Mouse (Mus musculus): ENCODE measurements at regions not wholly inside any gene's neighbourhood (a gene's known extent, or its start where the extent isn't known, plus 50 kb on each side); places are given as distances from the start of the nearest gene placed in this dataset.

DNA sequence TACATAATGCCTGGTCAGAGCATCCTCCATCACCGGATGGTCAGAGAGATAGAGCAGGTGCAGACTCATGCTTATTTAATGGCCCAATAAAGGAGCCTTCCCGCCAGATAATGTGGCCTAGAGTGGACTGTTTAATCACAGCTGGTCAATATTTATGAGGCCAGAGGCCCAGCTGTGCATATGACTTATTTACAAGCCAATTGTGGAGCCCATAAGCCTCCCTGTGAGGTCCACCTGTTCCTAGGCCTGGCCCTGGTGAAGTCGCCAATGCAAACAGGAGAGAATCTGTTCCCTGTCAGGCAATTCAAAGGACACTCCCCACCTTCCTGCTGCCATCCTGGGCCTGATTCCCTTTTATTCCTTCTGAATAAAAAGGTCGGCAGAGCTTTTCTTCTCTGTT, 155.4 kb upstream of the Prok2 start:
- ATAC-seq (replicated peaks; ENCODE audit: low FRiP score, low TSS enrichment, poor library complexity, severe bottlenecking): no peak

DNA sequence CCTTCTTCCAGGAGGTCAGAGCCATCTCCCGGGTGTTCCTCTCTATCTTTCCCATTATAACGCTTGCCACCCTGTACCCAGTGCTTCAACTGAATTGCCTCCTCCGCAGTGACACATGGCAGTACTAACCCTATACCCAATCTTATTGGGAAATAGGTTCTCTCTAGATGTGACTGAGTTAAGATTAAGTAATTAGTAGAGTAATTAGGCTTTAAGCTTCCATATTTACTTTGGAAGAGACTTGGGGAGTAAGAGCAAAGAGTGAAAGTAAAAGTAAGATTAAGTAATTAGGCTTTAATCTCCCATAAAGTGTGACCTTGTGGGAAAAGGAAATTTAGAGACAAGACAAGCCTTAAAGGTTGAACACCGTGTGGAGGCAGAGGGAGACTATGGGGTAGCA, 148.7 kb upstream of the Prok2 start:
- no peak for ATAC-seq (replicated peaks; ENCODE audit: low FRiP score, low TSS enrichment, poor library complexity, severe bottlenecking)

DNA sequence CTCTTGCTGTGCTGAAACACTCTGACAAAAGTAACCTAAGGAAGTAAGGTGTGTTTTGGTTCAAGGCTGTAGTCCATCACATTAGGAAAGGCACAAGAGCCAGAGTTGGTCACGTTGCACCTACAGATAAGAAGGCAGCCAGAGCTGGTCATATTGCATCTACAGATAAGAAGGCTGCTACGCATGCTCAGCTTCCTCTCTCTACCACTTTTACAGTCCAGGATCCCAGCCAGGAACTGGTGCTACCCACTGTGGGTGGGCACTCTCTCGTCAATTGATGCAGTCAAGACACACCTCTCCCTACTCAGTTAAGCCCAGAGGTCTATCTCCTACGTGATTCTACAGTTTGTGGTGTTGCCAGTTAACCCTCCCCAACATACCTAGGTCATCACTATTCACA, 147.8 kb upstream of the Prok2 start:
- peak; percentile 65 for ATAC-seq (replicated peaks; ENCODE audit: low FRiP score, low TSS enrichment, poor library complexity, severe bottlenecking)

DNA sequence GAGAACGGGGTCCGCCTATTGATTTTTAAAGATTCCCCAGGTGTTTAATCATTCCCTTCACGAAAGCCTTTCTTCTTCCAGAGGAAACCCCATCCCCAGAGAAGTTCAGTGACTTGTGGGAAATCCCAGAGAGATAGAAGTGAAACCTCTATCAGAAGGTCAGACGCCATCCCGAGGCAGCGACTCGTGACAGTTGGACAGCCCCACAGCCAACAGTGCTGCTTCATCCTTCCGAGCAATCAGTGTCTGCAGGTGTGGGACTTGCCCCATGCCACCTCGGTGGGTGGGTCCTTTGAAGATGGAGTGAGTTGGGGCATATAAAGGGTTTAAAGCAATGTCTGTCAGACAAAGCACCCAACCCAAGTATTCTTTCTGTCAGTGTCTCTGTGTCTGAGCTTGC, 139.9 kb upstream of the Prok2 start:
- ATAC-seq (replicated peaks; ENCODE audit: low FRiP score, low TSS enrichment, poor library complexity, severe bottlenecking): no peak

DNA sequence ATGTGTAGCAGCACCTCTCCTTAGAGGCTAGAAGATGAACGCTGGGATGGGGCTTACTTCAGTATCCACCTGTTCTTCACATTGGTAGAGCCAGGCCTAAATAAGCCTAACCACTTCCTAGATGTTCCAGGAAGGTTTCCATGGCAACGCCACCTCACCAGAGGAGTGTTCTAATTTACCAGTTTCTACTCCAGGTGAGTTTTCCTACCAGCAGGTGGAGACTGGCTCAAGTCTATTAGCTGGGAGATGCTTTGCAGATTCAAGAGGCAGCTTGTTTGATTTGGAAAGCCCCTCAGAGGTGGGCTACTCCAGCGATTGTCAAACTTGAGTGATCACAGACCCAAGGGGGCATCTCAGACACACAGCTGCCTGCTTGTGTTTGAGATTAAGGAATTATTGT, 138.8 kb upstream of the Prok2 start:
- no peak for ATAC-seq (replicated peaks; ENCODE audit: low FRiP score, low TSS enrichment, poor library complexity, severe bottlenecking)

DNA sequence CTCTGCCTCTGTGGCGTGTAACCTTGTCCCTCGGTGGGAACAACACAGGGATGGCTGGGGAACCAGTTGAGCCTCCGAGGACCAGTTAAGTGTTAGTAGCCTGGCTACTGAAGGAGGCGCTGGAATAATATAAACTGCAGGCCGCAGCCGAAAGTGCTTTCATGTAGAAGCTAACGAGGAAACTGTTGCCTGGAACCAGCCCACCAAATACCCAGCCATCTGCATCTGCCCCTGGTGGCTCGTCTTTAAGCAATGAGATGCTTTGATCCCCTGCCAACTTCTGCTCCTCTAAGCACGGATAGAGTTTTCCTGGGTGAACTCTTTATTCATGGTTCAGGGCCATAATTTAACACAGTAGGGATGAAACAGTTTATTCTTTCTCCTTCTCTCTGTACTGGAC, 137.2 kb upstream of the Prok2 start:
- no peak for ATAC-seq (replicated peaks; ENCODE audit: low FRiP score, low TSS enrichment, poor library complexity, severe bottlenecking)

DNA sequence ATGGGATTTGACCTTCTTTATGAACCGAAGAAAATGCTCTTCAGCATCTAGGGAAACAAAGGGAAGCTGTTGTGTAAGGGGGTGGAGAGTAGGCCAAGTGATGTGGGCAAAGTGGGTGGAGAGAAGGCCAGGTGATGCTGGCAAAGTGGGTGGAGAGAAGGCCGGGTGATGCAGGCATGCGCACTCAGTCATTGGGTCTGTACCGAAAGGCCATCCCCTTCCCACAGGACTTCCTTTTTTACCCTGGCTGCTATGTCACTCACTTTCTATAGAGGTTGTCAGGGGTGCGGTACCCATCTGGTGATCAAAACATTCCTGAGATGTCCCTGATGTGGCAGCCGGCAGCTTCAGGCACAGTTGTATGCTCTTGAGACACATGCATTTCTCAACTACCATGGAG, 131.2 kb upstream of the Prok2 start:
- ATAC-seq (replicated peaks; ENCODE audit: low FRiP score, low TSS enrichment, poor library complexity, severe bottlenecking): no peak

DNA sequence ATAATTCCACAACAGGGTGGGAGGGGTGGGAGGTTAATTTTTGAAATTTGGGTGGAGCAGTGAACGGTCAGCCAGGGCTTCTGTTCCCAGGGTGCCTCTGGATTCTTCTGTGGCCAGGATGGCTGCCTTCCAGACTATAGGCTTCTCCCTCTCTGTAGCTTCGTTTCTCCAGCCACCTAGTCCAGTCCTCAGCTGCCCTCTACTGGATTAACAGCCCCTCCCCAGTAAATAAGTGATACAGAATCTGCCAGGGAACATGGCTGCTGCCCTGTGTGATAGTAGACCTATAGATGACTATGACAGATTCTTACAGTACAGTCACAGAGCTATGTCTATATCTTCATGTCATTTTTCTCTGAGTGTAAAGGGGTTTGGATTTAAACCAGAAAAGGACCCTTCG, 127.5 kb upstream of the Prok2 start:
- ATAC-seq (replicated peaks; ENCODE audit: low FRiP score, low TSS enrichment, poor library complexity, severe bottlenecking): no peak

DNA sequence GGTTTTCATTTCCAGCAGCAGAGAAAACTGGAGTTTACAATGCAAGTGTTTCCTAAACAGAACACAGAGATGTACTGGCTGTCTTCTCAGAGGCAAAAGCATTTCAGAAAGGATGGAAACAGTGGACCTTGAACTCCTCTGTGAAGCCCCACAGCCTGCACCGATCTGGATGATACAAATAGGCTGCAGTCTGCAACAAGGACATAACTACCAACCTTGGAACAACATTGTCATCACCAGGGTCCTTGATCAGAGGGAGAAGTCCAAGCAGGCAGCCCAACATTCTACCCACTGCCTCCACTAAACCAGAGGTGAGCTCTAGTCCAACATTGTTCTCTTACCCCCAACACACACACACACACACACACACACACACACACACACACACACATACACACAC, 124.5 kb upstream of the Prok2 start:
- no peak for ATAC-seq (replicated peaks; ENCODE audit: low FRiP score, low TSS enrichment, poor library complexity, severe bottlenecking)

DNA sequence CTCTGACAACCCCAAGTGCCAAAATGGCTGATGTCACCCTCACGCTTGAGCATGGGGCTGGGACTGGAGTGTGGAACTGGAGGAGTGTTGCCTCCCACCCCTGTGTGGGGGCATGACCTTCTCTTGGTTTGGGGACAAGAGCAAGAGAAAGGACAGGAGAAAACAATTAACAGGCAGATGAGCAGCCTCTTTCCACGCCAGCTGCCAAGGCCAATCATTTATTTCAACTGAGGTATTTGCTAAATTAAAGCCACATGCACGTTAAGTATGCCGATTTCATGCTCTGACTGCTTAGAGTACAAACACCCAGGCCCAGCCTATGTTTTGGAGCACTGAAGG, 119.3 kb upstream of the Prok2 start:
- ATAC-seq (replicated peaks; ENCODE audit: low FRiP score, low TSS enrichment, poor library complexity, severe bottlenecking): no peak

DNA sequence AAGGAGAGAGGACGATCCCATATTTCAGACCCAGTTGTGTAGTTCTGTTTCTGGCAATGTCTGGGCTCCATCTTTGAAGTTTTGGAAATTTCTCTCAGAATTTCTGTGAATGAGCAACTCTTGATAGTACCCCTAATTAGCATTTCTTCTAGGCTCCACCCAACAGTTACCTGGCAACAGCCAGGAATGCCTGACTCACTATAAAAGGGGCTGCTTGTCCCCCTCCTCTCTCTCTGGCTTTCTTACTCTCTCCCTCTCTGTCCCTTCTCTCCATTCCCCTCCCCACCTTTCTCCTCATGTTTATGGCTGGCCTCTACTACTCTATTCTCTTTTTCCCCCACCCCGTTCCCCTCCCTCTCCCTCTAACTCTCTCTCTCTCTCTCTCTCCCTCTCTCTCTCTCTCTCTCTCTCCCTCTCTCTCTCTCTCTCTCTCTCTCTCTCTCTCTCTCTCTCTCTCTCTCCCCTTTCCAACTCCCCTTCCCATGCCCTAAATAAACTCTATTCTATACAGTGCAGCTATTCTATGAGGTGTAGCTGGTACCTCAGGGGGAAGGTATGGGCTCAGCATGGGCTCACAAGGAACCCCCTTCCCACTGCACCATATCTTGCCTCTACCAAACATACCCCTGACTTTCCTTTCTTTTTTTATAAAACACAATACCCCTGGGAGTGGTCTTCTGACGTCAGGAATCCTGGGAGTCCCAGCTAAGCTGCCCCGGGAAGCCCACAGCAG, 118.7 kb upstream of the Prok2 start:
- no peak for ATAC-seq (replicated peaks; ENCODE audit: low FRiP score, low TSS enrichment, poor library complexity, severe bottlenecking)

DNA sequence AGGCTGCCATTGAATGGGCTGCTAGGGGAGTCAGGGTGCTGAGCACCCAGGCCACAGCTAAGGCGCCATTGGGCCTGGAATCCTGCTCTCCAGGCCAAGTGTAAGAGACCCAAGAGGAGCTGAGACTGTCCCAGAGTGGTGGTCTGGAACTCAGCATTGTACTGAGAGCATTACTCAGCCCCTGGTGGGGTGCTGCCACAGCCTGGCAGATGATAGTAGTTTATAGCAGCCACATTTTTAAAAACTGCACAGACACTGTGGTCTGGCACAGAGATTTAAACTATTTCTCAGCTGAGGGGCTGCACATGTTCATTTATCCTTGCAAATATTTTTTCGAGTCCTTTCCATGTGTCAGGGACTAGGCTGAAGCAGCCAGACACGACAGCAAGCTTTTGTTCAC, 117.3 kb upstream of the Prok2 start:
- no peak for ATAC-seq (replicated peaks; ENCODE audit: low FRiP score, low TSS enrichment, poor library complexity, severe bottlenecking)

DNA sequence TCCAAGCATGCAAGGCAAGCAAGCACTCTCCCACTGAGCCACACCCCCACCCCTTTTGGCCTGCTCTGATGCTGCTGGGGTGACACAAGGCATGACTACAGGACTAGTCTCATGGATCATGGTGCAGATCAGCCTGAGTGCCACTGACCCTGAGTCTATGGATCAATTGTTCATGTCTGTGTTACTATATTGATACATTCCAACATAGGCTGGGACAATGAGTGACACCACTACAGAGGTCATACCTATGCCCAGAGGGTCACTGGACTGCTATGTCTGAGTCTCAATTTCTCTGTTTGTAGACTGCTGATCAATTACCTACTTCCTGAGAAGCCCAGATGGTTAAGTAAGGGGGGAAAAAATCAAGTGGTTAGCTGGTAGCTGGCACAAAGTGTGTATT, 116.5 kb upstream of the Prok2 start:
- ATAC-seq (replicated peaks; ENCODE audit: low FRiP score, low TSS enrichment, poor library complexity, severe bottlenecking): no peak

DNA sequence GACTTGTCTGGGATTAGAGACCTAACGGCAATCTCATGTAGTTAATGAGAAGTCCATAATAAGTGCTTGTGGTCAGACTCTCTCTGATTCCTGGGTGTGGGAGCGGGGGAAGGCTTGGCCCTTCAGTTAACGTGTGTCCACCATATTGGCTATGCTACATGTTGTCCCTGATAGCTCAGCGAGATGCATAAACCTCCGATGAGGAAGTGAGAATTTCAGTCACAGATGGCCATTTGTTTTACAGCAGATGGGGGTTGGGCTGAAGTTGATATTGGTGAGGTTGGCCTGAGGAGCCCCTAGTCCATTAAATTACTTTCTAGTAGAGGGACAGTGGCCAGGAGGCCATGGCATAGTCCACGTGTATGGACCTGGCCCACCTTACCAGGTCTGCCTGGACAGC, 114.6 kb upstream of the Prok2 start:
- ATAC-seq (replicated peaks; ENCODE audit: low FRiP score, low TSS enrichment, poor library complexity, severe bottlenecking): no peak

DNA sequence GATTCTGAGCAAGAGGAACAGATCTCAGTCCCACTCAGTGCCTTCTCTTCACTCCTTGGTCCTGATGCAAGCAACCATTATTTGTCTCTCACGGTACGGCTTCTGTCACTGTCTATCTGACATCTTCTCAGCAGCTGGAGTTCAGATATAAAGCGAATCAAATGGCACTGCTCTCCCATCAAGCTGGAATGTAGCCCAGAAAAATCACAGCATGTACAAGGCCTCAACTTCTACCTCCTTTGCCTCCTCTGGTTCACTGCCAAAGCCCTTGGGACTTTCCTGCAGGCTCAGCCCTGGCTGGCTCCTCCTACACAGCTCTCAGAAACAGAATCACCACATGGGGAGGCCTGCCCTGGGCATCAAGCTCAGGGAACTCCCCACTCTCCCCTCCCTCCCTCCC, 107.1 kb upstream of the Prok2 start:
- no peak for ATAC-seq (replicated peaks; ENCODE audit: low FRiP score, low TSS enrichment, poor library complexity, severe bottlenecking)

DNA sequence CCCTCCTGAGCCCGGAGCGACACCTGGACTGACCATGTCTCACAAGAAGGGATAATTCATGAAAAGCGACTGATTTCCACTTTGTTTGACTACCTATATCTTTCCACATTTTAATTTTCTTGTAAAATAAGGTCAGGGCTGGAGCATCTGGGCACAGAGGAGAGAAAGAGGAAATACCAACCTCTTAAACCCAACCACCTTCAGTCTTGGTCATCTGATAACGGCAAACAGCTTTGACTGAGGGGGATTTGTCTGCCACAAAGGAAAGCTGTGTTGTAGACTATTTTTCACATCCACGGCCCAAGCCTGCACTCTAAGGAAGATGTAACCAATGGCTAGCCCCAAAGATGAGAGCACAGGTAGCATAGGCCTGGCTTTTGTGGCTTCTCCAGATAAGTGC, 101.4 kb upstream of the Prok2 start:
- no peak for ATAC-seq (replicated peaks; ENCODE audit: low FRiP score, low TSS enrichment, poor library complexity, severe bottlenecking)

DNA sequence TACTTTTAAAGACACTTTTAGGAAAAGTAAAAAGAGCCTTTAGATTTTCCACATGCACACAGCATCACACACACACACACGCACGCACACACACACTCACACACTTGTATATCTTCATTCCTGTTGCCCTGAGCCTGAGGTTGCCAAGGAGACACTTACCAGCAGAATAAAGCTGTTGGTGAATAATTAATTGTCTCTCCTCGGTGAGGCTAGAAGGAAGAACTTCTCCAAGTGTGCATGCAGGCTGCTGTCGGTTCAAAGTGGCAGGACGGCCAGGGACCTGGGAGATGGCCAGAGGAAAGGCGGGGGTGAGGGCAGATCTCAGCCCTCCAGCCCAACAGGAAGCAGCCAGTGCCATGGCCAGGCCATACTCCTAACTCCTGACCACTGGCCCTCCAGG, 98.6 kb upstream of the Prok2 start:
- ATAC-seq (replicated peaks; ENCODE audit: low FRiP score, low TSS enrichment, poor library complexity, severe bottlenecking): no peak

DNA sequence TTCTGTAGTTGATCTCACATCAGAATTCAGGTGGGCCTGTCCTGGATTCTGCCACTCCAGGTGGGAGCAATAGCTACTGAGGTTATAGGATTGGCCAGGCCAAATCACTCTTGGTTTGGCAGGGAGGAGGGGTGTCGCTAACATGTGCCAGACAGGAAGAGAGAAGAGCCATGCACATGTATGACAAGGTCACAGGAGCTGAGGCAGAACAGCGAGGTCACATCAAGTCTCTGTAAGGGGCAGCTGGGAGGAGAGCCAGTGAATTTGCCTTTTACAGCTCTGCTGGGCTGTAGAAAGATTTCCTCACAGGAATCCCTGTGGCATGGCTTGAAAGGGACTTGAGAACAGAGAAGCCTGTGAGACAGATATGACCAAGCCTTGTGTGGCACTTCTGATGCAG, 96.3 kb upstream of the Prok2 start:
- ATAC-seq (replicated peaks; ENCODE audit: low FRiP score, low TSS enrichment, poor library complexity, severe bottlenecking): no peak

DNA sequence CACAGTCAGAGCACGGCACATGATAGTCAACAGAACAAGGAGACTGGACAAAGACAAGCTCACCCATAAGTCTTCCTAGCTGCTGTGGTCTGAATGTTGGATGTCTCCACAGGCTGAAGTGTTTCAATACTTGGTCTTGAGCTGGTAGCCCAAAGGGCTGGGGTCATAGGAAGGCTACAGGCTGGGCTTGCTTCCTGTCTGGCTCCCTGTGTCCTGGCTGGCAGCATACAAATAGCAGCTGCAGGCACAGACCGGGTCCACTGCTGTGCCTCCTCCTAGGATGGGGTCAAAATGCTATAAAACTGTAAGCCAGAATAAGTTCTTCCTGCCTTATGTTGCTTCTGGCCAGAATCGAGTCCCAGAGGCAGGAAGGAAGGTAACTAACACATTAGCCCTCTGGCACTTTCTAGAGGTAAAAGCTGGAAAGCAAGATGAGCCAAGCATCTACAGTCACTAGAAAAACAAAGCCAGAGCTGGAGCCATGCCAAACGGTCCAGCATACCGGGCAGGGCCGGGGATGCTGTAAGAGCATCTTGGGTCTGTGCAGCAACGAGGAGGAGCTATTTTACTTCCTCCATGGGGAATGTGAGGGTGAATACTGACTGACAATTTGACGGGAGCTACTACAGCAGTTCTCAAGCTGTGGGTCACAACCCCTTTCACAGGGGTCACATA, 93.2 kb upstream of the Prok2 start:
- ATAC-seq (replicated peaks; ENCODE audit: low FRiP score, low TSS enrichment, poor library complexity, severe bottlenecking): no peak

DNA sequence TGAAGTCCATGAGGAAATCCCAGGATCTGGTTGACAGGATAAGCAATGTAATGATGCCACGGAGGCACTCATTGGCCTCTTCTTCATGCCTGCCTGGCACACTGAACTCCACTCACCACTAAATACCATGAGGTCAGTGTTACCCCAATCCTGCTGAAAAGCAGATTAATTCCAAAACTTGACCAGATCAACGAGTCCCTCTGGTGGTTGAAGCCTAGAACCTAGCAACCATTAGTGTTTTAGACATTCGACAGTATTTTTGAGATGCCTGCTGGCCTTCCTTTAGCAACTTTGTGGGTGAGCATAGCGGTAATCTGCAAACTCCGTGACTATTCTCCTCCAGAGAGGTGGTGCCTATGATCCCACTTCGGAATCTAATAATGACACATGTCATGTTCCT, 92.3 kb upstream of the Prok2 start:
- no peak for ATAC-seq (replicated peaks; ENCODE audit: low FRiP score, low TSS enrichment, poor library complexity, severe bottlenecking)

DNA sequence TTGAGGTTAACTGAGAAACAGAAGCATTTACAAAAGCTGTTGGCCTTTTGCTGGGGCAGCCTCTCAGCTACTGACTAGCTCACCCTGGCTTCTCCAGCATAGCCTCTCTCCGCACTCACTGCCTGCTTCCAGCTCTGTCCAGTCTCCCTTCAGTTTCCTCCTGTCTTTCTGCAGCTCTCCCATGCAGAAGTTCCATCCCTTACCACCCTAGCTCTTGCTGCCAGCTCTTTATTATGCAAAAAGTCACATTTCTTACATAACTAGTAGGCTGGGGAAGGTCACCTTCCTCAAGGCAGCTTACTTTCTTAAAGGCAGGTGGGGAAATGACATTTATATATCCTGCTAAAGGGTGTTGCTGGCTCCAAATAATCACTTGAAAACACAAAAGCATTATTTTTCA, 91.1 kb upstream of the Prok2 start:
- ATAC-seq (replicated peaks; ENCODE audit: low FRiP score, low TSS enrichment, poor library complexity, severe bottlenecking): no peak

DNA sequence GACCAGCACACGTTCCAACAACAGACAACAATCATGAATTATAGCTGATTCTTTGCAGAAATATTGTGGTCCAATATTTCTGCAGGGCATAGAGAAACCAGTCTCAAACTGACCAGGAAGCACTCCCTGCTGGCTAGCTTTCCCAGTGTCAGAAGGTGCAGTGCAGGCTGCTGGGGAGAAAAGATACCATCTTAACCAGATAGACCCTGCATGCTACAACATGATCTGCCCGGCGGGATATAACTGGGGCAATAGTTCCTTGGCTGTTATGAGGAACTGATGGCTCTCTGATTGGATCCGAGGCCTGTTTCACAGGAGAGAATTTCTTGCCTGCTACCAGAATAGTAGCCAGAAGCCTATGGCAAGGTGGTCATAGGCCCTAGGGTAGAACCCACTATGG, 86.9 kb upstream of the Prok2 start:
- ATAC-seq (replicated peaks; ENCODE audit: low FRiP score, low TSS enrichment, poor library complexity, severe bottlenecking): no peak
